Mouse (Mus musculus) common myeloid progenitor, adult 5-6 weeks (primary cell): Measurements from ENCODE around the gene Nrxn3. TPM values are rescaled to one million over a fixed set of nuclear protein-coding genes. Genes with fewer than 3 reads are reported as not detected.

Source experiments
- ATAC-seq: replicated peaks from 2 replicates; pipeline ENCODE4 v1.8.0; 2016; ENCODE audit warnings: low read depth, mild to moderate bottlenecking, moderate TSS enrichment, inconsistent platforms; ENCODE audit not compliant: poor library complexity, severe bottlenecking
- total RNA-seq: library from RNA; stranded (forward); fragments of 200-1000, 187-1606 nt; gene quantifications from 2 replicates; pipeline ENCODE4 v1.2.3, GENCODE M21; 2017

Nrxn3 gene
- total RNA-seq: not detected in 2 replicates

DNA sequence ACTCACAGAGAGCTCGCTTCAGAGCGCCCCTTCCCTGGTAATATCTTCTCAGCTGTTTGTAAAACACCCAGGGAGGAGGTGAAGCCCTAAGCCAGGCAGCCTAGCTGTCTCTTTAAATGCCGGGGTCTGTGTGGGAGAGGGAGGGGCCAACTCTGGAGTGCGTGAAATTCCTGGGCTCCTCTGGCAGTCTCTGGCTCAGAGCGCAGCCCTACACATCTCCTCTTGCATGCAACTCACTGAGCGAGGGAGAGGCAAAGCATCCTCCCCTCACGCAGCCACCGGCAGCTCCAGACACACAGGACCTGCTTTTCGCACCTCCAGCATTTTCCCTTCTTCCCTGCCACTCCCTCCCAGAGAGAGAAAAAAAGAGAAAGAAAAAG lies at the start of gene Nrxn3:
Gene Nrxn3, plus strand, starts transcription at position 186 of the 380 bp plus-strand sequence.
- no peak for ATAC-seq

DNA sequence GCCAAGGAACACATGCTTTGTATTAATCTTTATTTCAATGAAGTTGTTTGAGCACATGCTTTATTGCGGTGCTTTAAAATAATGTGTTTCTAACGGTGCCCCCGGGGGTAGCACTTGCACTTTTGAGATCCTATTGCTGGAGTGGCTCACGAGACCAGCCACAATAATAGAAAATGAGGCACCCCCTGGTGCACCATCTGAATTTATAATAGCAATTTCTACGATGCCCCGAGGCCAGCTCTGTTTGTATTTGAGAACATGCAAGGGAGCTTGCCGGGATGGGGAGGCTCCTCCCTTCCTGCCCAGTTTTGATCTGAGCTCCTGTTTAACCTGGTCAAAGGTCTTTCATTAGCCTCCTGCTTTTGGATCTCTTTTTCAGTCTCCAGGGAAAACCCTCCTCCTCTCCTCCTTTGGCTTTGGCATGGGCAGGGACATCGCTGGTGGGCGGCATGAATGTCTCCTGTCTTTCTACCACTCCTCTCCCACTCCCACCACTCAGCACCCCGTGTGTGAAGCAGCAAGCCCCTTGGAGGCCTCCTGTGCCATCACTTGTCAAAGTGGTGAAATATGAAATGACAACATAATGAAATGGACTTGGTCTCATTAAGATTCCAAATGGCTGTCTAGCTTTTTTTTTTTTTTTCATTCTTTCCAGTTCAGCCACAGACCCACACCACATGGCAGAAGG lies 18.4 kb upstream of the Nrxn3 start:
- no peak for ATAC-seq

DNA sequence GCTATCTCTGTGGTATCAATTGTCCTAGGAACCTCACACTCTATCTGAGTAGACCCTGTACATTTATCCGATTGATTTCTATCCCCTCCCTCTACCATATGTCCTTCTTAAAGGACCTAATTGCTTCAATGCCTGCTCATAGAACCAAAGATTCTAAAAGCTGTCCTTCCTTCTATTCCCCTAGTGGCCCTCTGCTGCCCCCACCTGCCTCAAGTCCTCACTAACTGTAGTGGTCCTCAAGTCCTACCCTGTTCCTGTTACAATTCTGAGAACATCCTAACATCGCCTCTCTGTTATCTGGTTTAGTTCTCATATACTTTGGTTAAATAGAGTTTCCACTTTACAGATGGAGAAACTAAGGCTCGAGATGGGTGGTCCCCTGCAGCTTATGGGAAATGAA lies 16.7 kb upstream of the Nrxn3 start:
- no peak for ATAC-seq

DNA sequence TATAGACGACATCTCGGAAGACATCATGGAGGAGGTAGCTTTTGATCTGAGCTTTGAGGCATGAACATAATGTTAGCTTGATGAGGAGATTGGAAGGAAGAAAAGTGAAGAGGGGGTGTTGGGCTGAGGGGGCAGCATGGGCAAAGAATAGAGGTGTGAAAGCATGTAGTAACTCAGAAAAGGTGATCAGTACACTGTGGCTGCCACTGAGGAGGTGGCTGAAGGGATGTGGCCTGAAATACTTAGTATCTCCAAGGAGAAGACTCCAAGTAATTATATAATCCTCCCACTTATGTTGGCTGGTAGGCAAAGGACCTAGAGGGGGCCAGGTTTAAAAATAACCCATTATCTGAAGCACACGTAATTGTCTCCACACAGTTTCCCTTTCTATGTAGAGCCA lies 14.9 kb upstream of the Nrxn3 start:
- no peak for ATAC-seq

DNA sequence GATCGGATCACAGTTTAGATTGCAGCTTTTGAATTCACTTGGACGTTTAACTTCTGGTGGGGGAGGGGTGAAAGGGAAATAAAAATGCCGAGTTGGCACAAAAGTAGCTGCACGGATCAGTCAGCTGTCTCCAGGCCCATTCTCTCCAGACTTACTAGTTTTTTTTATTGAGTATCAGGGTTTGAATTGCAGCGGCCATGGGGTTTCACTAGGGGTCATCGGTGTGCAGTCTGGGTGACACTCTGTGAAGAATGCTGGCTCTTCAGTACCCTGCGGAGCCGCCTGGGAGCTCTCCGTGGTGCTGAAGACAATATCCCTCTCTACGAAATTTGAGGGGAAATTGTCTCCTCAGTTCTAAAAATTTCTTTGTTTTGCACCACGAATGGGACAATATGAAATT lies 13.5 kb upstream of the Nrxn3 start:
- peak; percentile 100 for ATAC-seq

DNA sequence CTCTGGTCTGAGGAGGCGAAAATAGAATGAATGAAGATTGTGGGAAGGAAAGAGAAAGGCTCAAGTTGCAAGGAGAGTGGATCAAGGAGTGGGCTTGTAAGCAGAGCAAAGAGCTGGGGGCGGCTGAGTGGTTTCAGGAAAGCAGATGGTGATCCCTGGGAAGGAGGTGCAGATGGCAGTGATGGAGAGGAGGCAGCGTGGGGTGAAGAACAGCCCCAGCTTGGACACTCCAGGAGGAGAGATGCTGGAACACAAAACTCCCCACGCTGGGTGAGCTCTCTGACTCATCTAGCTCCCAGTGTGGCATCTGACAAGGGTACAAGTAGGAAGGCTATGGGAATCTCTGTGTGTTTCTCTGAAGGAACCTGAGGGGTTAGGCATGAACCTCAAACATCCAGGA lies 9.2 kb upstream of the Nrxn3 start:
- ATAC-seq: no peak

DNA sequence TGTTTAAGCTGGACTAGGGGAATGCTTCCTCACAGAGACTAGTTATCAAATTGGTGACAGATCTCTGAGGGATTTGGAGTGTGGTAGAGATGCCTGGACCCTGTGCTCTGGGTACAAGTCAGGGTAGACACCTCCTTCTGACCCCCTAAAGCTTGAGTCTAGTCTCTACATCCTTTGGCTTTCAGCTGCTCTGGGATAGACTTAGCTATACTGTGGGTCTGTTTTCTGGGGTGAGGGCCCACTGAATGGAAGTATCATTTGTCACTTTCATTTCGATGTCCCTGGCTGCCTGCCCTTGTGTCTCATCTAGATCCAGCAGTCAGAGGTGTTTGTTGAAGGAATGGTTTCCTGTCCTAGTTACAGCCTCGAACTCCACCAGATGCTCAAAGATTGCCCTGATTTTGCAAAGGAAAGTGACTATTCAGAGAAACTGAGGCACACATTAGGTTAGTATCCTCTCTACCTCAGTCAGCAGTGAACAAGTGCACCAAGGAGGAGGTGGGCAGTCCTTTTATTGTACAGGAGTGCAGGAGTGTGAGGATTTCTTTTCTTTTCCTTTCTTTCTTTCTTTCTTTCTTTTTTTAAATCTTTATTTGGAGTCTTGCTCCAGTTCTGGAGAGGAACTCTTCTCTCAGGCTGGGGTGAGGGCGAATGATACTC lies 515 bp upstream of the Nrxn3 start:
- ATAC-seq: no peak

DNA sequence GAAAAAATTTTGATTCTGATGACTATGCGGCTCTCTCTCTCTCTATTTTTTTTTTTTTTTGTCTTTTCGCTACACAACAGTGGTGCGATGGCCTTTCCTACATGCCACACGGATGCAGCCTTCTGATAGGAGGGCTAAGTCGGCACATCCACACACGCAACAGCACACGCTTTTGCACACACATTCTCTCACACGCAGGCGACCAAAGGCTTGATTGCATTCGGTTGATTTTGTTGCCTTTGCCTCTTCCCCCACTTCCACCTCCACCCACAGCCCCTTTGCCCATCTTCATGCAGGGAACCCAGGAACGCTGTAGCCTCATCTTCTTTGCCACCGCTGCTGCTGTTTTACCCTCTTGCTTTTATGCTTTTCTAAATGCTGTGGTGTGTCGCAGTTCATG lies 3.6 kb downstream of the Nrxn3 start:
- ATAC-seq: no peak

DNA sequence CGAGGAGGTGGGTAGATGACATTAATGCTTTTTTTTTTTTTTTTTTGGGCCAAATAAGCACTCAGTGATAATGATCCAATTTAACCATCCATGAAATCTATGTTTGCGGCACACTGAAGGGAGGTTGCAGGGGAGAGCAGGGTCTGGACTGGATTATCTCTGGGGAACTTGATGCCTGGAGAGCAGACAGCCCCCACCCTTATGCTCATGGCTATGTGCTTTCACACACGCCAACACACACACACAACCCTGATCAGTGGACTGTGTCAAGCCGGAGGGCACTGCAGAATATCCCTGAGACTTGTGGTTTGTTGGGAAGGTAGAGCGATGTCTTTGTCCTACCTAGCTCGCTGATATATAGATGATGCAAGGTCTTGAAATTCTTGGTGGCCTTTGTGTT lies 4.1 kb downstream of the Nrxn3 start:
- no peak for ATAC-seq

DNA sequence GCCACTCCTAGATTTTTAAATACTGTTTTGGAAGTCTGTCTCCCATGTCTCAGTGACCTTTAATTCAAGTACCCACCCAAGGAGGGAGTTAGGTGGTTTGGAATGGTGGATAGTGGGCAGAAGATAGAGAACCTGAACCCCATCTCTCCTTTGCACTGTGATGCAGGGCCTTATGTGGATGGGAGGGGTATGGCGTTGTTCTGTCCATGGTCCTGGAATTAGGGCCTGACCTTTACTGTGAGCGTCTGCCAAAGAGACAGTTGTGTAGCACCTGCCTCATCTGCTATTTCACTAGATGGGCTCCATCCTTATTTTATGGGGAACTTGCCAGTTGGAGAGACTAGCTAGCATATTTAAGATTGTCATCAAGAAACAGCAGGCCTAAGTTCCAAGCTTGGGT lies 8.0 kb downstream of the Nrxn3 start:
- no peak for ATAC-seq

DNA sequence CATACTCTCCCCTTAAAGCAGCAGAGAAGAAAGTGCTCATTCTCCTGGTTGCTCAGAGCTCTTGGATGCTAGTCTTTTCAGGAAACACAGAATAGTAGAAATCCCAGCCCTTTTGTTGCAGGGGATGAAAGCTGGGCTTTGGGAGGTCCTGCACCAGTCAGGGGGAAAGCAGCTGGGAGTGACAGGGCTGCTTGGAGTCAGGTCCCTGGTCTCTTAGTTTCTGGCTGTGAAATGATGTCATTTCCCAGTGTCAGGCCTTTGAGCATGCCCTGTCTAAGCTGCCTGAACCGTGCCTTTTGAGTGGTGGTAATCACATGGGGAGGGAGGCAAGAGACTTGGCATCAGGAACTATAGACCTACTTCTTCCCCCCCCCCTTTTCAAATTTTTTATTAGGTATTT lies 12.4 kb downstream of the Nrxn3 start:
- no peak for ATAC-seq

DNA sequence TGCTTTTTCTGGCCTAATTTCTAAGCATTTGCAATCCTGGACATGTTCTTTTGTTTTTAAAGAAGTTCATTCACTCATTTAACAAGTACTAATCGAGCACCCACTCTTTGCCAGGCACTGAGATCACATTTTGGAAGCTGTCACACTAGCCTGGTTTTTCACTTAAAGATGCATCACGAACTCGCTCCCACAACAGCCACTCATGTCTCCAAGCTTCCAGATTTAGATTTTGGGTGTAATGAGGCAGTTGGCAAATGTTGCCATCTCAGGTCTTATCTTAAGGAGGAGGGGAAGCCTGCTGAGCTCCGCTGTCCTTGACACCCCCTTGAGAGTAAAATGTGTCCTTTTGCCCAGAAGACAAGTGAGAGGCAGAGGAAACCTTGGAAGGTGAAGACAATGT lies 14.4 kb downstream of the Nrxn3 start:
- no peak for ATAC-seq

DNA sequence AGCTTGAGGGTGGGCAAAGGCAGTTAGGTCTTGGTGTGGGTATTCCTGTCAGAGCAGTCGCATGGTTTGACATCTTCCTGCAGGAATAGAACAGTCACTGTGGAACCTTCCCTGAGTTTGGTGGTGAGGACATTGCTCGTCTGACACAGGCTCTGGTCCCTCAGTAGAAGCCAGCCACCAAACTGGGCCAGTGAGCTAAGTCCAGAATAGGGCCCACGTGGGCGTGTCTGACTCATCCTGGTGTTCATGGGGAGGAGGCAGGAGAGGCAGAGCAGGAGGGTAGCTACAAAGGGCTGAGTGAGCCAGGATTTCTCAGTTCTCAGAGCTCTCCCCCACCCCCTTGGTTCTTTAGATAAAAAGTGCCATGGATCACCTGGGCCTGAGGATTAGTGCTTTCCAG lies 15.9 kb downstream of the Nrxn3 start:
- no peak for ATAC-seq

DNA sequence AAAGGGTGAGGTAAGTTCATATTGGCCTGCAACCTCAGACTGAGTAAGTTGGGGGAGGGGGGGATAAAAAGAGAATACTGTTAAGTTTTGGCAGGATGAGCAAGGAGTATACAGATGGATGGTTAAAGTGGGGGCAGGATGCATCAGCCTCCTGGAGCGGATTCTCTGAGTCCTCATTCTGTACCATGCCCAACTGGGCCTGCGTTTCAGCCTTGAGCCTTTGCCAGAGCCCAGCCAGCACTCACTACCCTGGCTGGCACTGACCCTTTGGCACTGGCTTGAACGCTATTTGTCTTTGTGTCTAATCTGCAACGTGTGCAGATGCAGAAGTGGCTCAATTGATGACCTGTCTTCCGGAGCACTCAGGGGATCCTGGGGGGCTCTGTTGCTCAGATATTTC lies 24.1 kb downstream of the Nrxn3 start:
- ATAC-seq: no peak

DNA sequence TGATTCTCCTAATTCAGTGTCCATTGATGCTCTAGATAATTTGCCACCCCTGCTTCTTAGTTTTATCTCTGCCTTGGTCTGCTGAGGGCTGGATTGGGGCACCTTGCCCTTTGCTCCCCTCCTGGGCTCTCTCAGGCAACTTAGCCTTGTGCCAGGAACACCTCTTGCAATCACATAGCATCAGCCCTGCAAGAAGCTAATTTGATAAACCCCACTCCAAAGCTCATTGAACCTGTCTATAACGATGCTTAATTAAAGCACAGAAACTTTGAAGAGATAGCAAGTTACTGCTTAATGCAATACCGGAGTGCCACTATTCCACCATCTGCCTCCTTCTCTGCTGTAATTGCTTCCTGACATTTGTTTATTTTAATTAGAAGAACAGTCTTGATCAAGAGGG lies 42.1 kb downstream of the Nrxn3 start:
- ATAC-seq: no peak

DNA sequence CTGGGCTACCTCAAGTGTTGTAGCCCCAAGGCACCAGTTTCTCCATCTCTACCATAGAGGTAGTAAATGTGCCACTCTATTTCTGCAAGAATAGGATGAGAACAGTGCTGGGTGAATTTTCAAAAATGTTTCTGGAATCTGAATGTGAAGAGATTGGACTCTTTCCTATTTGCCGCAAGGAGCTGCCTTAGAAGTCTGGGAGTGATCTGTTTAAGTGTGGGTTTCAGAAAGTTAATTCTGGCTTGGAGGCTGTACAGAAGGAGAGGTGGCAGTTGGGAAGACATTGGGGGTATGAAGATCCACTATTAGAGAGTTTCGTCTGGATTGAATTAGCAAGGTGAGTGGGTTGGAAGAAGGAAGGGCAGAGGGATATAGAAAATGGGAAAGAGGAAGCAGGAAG lies 52.0 kb downstream of the Nrxn3 start:
- no peak for ATAC-seq

DNA sequence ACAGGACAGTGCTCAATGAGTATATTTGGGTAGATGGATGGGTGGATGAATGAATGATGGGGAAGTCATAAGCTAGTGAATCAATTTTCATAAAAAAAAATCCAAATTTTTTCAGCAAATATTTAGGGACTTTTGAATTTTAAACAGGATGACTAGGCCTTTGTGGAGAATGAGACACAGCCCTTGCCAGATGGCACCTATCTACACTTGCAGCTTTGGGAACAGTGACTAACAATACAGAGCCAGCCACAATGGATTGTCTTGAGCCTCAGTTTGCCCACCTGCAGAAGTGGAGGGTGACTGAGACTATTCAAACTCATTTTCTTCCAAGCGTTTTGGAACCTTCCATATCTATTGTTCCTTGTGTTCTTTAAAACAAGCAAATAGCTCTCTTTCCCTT lies 55.4 kb downstream of the Nrxn3 start:
- no peak for ATAC-seq

DNA sequence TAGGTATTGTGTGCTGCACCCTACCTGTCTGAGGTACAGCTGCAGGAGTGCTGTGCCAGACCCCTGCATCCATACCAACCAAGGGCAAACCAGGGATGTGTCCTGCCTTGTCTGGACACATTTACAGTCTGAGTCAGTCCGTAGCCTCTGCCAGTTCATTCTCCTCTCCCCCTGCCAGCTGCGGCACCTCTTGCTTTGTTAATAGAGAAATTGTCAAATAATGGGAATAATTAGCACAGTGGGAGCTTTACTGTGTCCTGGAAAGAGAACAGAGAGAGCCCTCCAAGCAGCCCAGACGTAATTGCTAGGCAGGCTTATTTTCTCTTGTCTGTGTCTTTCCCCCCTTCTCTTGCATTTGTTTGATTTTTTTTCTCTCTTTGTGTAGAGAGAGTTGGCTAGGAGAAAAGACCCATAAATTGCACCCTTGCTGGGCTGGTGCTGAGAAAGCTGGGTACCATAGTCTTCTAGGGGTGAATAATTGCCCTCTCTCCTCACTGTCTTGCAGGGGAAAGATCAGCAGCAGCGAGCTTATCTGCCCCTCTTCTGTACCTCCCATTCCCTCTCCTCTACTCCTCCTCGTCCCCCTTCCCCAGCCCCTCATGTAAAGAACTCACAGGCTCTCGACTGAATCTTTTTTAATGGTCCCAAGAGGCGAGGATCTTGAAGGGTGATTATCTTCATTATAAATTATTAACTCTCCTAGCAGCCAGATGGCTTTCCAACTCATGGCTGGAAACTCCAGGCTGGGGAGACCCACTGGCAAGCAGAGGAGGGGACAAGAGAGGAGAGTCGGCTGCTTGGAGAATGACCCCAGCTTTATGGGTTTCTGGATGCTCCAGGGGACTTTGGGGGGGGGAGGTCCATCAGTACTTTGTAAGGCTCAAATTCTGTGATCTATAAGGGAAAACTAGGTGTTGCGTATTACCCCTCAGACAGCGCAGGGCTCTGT lies 61.8 kb downstream of the Nrxn3 start:
- ATAC-seq: no peak

DNA sequence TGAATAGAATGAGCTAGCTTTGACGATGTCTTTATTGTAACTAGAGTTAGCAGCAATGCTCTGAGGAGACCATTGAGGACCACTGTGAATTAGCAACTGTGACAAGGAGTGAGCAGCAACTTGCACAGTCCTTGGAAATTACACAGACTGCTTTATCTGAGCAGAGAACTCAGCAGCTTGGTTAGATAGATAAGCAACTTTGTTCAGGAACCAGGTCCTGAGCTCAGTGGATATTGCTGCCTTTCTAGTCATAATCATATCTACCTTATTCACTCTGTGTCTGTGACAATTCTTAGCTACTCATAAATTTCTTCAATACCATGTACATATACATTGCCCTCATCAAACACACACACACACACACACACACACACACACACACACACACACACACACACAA lies 70.6 kb downstream of the Nrxn3 start:
- no peak for ATAC-seq

DNA sequence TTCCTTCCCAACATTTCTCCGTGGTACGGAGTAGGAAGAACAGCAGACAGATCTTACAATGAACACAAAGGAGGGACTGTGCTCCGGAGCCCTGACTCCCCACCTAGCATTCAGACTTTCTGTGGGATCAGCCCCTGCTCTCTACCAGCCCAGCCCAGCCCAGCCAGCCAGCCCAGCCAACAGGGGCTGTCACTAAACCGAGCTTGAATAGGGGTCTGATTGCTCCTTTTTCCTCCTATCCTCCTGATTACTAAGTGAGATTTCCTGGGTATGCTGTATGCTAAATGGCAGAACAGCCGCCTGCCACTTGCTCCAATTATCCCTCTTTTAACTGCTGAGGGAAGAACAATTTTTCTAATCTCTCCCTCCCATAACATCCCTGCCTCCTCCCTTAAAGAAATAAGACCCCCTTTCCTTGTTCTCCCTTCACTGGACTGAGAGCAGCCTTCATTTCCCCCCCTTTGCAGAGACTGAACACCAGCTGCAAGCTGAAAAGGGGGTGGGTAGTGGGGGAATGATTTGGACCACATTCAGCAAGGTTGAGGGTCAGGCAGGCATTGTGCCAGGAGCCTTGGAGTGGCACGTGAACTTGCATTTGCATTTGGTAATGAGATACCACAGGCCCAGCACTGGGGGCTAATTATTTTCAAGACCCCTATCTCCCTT lies 78.4 kb downstream of the Nrxn3 start:
- ATAC-seq: no peak

DNA sequence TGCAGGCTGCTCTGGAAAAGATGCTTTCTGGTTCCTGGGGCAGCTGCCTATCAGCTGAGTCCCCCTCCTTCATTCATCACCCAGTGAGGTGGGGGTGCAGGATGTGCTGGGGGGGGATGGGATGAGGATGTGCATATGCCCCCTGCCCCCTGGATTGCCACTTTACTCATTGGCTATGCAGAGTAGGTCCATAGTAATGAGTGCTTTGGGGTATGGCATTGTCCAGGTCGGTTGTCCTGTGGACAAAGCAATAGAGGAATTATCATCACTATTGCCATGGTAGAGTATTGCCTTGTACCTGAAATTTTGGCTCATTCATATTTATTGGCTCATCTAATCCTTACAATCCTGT lies 79.0 kb downstream of the Nrxn3 start:
- ATAC-seq: no peak
